Mouse (Mus musculus): ENCODE data around the gene Celf5.

- TF ChIP-seq CTCF (IDR thresholded peaks at IDR 0.05; ENCODE audit: low read depth) (no peak), EP300 (IDR thresholded peaks at IDR 0.05; ENCODE audit: low read depth) (no peak)
These were observed 60.3 kb downstream of the Celf5 start for GRCm38 (mm10) chr10:81422191-81422590.
